Mouse (Mus musculus): Measurements from ENCODE around the gene Cyp4f39.

- TF ChIP-seq CTCF (IDR thresholded peaks at IDR 0.05) (peak; percentile 77), EP300 (IDR thresholded peaks at IDR 0.05) (no peak)
Measured at GRCm38 (mm10) chr17:32483200-32483599, 30.7 kb downstream of the Cyp4f39 start.

Data from lung, postnatal 0 days (tissue).